Mouse (Mus musculus) monocyte, adult 5-6 weeks (primary cell): ENCODE data around the gene Lamb3. TPM values are rescaled to one million over a fixed set of nuclear protein-coding genes. Genes with fewer than 3 reads are reported as not detected.

ENCODE experiments used
- ATAC-seq: fragments of 153-309, 156-312 bp; replicated peaks from 2 replicates; pipeline ENCODE4 v1.8.0; 2017; ENCODE audit warnings: mild to moderate bottlenecking; ENCODE audit not compliant: low TSS enrichment, insufficient number of reproducible peaks, severe bottlenecking, poor library complexity, low FRiP score
- total RNA-seq: library from RNA; stranded (forward); fragments of 200-1000, 200-491, 200-594 nt; gene quantifications from 3 replicates; pipeline ENCODE4 v1.2.3, GENCODE M21; 2017

The Lamb3 gene
- 2.9 to 28.1 TPM (median 5.6 TPM) in 3 replicates for total RNA-seq

DNA sequence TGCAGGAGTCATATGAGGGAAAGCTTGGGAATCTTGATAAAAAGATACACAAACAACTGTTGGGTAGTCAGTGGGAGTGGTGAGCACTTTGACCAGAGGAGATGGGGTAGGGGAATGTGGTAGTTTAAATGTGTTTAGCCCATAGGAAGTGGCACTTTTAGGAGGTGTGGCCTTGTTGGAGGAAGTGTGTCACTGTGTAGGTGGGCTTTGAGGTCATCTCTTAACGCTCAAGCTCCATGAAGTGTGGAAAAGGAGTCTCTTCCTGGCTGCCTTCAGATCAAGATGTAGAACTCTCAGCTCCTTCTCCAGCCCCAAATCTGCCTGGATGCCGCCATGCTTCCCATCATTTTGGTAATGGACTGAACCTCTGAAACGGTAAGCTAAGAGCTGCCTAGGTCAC lies at the start of gene Lamb3:
Lamb3 (plus strand) TSS at position 197 of the 400 bp plus-strand sequence.
- ATAC-seq, result no peak

DNA sequence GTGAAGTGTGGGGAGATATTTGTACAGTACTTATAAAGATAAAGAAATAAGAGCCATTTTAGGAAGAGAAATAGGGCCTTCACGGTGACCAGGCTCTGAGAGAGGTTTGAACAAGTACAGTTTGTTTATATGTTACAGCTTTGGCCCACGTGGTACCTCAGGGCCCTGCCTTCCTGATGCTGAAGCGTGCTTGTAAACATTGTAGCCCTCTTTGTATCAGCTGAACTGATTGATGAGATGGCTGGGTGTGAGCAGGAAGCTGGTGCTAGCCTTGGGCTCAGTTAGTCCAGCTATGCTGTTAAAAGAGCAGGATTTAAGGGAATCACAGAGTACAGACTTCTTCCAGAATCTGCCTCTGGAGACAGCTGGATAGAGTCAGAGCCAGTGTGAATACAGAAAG lies 48.3 kb upstream of the Lamb3 start:
- no peak for ATAC-seq

DNA sequence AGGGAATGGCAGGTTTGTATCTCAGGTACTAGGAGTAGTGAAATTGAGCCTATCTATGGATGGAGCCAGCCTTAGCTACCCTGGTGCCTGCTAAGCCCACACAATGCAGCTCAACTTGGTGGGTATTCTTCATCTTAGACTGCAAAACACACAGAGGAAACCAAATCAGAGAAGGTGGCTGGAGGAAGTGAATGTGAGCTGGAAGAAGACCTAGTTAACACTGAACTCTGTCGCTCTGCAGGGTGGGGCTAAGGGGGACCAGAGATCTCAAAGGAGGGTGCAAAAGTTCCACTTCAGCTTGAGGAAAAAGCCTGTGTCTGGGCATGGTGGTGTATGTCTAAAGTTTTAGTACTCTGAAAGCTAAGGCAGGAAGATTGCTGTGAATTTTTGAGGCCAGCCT lies 47.9 kb upstream of the Lamb3 start:
- no peak for ATAC-seq

DNA sequence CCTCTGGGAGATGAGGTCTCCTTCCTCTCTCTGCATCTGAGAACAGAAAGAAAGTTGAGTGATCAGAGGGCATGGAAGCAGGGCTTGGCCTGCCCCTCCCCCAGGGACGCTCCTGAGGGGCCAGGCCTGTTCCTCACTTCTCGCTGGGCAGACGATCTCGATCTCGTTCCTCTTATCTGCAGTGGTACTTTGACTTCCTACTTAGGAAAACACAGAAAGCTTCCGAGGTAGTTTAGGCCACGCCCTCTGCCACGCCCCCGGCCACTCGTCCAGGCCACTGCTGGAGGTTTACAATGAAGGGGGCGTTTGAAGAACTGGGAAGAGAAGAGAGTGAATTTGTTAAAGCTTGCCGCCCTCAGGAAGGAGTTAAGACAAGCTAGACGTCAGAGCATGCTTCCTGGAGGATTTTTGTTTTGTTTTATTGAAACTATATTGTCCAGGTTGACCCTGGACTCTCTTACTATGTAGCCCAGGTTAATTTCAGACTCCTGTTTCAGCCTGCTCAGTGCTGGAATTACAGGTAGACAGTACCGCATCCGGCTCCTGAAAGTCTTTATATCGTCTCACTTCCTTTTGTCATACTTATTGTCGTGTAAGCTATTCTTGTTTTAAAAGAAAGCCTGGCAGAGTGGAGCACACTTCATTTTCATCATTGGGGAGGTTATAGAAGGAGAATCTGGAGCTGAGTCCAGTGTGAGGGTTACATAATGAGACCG lies 47.0 kb upstream of the Lamb3 start:
- ATAC-seq, result peak; percentile 79

DNA sequence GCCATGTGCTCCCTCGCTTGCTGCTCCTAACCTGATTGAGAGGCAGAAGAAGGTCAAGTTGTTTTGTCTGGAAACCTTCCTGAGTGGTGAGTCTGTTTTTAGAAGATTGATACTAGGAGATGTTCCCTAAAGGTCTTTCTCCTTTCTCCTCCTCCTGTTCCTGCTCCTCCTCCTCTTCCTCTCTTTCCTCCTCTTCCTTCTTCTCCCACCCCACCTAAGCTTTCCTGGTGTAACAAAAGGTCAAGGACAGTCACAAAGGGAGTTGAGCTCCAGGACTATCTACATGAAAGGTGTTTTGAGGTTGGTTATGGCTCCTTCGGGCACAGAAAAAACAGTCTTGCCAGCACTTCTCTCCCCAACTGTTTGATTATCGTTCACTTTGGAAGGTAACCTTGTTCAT lies 39.8 kb upstream of the Lamb3 start, which contains the start of gene A130010J15Rik:
A130010J15Rik (plus strand) TSS at position 301 of the 400 bp plus-strand sequence.
- ATAC-seq, result no peak

DNA sequence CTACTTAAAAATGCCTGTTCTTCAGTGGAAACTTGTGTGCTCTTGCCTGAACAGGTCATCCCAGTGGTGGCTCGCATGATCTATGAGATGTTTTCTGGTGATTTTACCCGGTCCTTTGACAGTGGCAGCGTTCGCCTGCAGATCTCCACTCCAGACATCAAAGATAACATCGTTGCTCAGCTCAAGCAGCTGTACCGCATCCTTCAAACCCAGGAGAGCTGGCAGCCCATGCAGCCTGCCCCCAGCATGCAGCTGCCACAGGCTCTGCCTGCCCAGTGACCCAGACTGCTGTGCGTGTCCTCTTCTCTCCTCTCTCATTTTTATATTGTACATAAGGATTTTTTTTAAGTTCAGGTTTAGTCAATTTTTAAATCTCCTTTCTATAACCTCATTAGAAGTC lies 38.3 kb upstream of the Lamb3 start:
- ATAC-seq, result no peak

DNA sequence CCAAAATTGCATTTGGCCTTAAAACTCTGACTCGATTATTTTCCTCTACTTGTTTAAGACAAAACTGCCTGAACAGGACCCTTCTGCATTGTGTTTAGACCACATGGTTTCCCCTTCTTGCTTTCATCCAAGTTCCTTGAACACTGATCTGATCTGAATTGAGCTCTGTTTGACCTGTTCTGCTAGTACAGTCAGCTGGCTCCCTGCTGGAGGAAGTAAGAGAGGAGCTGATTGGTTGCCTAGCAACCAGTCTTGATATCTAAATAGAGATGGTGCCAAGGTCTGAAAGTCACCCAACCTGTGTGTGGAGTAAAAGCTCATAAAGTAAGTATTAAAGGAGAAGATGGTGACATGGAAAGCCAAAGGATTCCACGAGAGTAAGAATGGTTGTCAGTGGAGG lies 37.6 kb upstream of the Lamb3 start:
- no peak for ATAC-seq

DNA sequence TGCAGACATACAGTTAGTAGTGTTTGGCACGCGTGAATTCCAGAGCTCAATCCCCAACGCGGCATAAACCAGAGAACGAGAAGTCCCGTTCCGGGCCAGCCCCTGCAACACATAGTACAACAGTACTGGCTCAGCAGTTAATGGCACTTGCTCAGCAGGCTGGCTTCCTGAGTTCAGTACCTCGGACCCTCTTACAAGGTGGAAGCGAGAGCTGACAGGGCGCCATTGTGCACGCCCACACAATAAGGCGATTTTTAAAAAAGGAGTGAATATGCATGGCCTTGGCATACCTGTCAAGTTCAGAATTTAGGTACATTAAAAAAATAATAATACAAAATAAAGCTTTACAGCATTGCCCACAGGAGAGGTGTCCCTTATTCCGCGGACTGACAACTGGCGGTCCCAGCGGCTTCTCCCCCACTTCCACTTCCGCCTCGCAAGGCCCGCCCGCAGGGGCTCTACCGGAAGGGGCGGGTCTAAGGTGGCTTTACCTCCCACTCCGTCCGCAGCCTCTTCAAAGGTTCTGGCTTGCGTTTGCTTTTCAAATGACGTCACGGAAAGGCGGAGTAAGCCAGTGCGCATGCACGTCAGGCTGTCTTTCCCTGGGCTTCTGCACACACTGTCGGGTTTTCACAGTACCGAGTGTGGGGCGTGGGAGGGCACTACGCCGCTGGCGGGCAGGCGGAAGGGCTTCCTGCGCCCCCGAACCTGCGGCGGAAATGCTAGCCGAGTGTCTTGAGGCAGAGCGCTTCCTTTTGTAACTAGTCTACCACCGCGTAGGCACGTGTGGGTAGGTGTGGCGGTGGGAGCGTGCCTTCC lies 34.3 kb upstream of the Lamb3 start:
- ATAC-seq, result peak; percentile 93

DNA sequence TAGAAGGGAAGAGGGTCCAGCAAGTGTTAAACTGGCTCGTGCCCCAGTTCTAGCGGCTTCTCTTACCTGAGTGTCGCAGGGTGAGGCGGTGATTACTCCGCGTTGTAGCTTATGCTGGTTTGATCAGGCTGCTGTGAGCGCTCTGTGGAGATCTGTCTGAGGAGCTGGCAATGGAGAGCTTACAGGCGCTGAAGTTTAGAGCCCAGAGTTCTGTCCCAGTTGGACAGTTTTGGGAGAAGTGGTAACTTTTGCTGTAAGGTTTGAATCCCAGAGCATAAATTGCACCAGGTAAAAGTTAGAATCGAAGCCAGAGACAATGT lies 33.7 kb upstream of the Lamb3 start:
- ATAC-seq, result no peak

DNA sequence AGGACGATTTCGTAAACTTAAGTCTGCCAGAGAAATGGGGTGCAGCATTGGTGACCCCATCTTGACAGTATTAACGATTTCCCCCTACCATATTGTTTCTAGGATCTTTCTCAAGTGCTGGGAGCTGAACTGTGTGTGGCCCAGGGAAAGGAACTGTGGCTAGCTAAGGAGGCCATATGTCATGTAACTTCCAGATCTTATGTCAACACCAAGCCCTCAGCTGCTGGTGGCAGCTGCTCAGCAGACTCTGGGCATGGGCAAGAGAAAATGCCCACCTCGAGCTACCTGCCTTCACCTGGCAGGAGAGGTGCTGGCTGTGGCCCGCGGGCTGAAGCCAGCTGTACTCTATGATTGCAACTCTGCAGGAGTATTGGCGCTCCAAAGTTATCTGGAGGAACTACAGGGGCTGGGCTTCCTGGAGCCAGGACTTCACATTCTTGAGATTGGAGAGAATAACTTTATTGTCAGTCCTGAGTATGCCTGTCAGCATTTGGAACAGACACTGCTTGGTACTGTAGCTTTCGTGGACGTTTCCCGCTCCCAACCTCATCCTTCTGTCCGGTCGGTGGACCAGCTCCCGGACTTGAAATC lies 33.3 kb upstream of the Lamb3 start:
- ATAC-seq, result no peak

DNA sequence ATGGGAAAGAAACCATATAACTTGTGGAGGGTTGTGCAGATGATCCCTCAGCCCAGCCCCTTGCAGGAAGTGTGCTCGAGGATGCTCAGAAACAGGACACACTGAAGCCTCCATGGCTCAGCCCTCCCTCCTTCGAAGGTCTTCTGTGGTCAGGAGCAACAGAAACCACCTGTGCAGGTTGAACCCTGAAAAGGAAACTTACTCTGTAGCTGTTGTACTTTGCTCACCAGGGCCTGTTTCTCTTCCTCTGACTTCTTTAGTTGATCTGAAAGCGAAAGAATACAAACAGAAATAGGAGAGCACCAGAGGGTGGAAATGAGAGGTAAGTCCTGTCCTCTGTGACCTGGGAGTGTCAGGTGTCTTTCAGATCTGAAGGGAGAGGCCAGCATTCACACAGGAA lies 26.4 kb upstream of the Lamb3 start:
- ATAC-seq, result no peak

DNA sequence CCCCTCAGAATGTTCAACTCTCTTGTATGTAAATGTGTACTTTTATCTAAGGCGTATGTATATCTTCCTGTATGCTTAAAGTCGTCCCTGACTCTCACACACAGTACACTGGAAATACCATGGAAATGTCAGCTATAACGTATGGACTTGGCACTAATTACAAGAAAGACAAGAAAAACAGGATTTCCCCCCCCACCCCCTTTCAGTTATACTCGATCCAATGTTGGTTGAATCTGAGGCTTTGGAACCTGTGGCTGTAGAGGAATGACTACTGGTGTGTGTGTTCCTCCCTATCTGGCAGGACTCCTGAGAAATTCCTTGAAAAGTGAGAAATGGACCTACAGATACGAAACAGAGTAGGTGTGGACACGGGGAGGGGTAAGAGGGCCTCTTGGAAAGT lies 19.2 kb upstream of the Lamb3 start:
- no peak for ATAC-seq

DNA sequence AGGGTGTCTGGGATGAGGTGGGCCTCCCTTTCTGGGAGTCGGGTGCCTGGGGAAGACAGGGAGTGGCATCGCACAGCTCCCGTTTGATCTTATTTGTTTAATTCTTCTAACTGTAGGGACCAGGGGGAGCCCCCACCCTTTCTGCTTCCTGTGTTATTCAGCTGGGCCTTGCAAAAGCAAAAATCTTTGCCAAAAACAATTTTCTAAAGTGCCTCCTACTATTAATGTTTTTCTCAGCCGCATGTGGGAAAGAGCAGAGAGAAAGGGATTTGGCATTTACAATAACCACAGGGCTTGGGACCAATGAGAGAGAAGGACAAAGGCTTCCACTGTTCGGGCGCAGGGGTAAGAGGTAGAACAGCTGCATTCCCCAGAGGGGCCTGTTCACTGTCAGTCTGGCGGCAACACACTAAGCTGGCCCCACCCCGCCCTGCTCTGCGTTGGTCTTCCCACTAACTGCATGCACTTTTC lies 18.3 kb upstream of the Lamb3 start:
- no peak for ATAC-seq

DNA sequence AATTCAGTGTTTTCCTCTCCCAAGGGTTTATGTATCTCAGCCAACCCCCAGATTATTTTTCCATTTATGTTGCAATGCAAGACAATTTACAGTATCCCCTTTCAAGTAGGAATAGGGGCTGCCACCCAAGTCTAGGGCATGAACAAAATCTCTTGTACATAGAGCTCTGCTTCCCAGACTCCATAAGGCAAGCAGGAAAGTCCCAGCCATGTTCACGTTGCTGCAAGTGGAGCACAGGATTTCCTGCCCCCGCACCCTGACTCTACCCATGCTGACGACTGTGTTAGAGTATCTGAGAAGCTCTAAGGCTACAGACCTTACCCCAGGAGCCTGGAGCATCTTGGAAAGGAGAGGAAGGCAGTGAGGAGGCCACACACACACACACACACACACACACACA lies 17.7 kb upstream of the Lamb3 start:
- ATAC-seq, result no peak

DNA sequence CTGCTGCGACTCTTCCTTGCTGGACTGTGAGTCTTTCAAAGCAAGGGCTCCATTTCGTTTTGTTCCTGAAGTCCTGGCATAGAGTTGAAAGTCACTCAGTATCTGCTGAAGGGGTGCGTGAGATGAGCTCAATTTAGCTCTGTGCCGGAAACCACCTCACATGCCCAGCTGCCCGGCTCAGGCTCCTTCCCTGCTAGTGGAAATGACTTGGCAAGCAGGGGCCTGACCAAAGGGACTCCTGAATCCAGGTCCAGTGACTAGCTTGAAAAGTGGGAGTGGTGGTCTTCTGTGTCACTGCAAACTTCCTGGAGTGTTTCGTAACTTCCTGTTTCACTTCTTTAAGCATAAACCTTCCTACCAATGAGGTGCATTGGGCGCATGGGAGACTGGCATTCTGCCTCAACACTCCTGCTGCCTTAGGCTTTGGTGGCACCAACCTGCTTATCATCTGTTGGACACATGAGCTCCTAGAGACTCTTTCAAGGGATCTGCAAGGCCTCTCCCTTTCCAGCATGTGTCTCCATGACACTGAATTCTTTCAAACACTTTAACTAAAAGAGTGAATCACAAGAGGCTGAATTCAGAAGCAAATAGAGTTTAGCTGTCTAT lies 15.7 kb upstream of the Lamb3 start:
- peak; percentile 57 for ATAC-seq

DNA sequence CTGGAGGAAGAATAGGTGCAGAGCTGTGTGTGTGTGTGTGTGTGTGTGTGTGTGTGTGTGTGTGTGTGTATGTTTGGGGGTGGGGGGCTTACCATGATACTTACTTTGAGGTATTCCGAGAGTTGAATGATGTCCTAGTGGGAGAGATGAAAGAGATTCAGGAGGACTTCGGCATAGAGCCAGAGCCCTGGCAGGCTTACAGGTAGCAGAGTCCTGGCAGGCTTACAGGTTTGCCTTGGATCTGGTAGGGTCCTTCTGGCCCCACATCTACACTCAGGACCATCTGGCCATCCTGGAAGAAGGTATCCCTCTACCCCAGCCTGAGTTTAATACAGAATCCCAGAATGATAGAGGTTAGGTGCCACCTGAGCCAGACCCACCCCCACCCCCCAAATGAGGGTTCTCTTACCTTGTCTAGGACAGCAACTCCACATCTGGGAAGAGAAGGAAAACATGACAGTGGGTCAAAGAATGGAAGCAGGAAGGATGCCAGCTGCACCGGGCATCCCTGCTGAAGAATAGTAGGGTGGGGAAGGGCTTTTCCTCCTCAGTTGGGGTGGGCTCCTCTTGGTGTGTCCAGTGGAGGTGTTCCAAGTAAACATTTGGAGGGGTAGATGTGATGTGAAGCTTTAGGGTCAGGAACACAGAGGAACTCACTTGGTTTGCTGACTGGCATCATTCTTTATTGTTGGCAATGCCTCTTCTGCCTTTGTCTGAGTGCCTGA lies 12.9 kb upstream of the Lamb3 start:
- no peak for ATAC-seq

DNA sequence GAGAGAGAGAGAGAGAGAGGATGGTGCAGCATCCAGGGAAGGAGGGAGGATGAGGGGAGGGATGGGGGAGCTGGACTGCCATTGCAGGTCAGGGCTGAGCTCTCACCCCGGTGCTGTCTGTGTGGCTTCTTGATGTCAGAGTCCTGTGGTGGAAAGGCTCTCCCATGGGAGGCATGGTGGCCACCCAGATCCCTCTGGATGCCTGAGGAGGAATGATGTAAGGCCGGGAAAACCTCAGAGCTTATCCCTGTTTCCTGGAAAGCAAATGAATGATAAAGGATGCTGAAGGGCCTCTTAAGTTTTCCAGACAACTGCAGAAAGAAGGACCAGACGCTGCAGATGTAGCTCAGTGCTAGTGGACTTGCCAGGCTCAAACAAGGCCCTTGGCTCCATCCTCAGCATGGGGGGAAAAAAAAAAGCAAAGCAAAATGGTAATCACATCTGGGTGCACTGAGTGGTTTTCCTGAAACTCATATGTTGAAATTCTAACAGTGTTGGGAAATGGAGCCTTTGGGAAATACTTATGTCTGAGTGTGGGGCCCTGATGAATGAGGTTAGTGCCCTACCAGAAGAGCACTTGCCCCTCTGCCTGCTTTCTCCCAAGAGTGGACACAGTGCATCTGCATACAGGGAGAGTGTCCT lies 12.2 kb upstream of the Lamb3 start:
- ATAC-seq, result no peak

DNA sequence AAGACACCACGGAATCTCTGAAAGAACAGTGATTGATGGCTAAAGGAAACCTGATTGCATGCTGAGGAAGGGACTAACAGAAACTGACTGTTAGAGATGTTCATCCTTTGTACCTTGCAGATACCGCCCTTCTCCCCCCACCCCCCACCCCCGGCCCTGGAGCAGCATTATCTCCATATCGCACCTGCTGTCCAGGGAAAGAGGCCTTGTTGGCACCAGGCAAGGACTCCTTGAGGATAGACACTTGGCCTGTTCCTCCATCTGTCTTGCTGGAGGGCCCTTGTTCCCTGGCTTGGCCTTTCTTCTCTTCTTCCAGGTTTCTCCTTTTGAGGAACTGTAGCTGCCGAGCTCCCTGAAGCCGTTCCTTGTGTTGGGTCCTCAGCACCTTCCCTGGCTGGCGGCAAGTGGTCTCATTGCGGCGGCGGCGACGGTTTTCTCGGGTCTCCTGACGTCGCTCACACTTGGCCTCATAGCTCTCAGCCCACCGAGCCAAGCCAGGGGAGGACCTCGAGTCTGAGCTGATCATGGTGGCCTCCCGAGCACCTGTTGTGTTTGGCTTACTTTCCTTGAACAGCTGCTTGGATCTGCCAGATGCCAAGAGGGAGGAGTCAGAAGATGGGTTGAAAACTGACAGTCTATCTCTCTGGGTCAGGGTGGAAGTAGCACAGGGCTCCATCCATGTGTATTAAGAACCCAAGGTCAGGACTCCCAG lies 9.8 kb upstream of the Lamb3 start:
- no peak for ATAC-seq
